Mouse (Mus musculus): ENCODE measurements at regions not wholly inside any gene's neighbourhood (a gene's known extent, or its start where the extent isn't known, plus 50 kb on each side); places are given as distances from the start of the nearest gene placed in this dataset.
"Not testable (repeated sequence)": the region's sequence is repeated elsewhere in the genome, so short reads cannot be mapped to it uniquely, and the experiment has no call there.

DNA sequence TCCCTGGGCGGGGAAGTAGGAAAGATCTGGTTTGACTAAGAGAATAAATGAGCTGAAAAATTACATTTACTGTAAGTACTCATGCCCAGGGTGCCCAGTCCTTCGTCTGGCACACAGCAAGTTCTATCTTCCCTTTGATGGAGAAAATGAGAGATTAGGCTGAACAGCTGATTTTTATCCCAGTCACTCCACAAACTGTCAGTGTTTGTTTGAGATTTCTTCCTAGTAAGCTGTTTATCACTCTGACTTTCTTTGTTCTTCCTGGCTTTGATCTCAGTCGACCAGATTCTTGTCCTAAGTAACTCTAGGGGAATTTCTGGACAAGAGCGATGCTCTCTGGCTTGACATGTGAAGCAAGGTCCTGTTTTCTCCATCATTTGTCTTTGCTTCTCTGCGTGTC, 710.3 kb upstream of the Nr2f1 start:
- no peak for DNase-seq (ENCODE audit: low spot score in 2 of 2)

DNA sequence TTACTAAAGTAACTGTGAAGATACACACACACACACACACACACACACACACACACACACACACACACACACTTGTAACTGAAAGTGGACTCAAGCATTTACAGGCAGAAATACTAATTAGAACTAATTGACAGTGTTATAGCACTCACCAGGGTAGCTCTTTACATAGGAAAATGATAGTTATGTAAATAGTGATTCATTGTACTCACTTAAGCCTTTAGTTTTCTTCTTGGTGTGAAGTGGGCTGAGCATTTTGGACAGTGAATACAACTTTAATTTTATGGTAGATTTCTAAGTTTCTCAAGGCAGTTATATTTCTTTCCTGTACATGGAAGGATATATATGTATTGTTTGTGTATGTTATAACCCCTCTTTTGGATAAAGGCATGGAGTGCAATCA, 704.5 kb upstream of the Nr2f1 start:
- DNase-seq (ENCODE audit: low spot score in 2 of 2), result no peak

DNA sequence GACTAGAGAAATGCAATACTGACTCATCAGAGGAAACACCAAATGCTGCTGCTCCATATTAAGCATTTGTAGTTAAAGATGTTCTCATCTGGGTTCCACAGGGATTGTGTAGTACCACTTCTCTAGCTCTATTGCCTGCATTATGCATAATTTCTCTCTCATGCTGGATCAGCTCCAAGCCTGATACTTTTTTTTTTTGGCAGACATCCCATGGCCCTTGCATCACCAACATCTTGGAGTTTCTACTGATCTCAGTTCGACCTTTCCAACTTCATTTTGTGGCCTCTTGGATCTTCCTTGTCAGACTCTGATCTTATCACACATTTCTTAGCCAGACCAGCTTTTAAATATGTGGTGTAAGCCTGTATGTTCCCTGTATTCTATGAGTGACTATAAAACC, 701.1 kb upstream of the Nr2f1 start:
- DNase-seq (ENCODE audit: low spot score in 2 of 2), result no peak

- DNase-seq (ENCODE audit: low spot score in 2 of 2), result no peak
These were observed 692.7 kb upstream of the Nr2f1 start for GRCm38 (mm10) chr13:78892252-78892651.

DNA sequence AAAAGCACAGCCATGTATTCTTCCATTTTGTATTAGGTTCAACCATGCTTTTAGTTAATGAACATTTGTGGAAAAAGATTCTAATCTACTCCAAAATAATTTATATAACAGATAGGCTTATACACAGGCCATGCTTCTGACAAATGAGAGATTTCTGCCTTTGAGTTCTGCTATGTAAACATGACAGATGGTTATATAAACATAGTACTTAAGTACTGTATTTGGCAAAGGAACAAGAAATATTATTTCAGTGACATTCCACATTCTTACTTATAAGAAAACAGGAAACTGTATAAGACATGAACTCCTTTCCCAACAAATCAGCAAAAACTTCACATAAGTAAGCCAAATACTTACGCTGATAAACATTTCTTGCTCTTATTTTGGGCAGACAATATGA, 683.5 kb upstream of the Nr2f1 start:
- no peak for DNase-seq (ENCODE audit: low spot score in 2 of 2)

DNA sequence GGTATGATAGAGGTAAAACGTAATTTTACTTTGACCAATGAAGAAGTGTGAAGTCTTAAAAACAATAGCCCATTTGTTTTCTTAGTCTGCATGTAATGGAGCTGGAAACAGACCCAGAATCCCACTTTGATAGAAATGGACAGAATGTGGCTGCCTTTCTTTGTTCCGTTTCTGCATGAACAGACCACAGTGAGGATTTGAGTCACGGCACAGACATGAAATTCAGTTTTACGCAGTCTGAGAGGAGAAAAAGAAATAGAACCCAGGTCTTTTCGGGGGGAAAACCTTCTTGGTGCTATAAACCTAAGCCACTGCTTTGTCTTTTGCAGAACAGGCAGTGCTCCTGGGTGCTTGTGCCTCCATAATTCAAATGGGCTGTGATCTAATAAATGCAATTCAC, 673.0 kb upstream of the Nr2f1 start:
- peak in 1 of 2 experiments; percentile 0 for DNase-seq (ENCODE audit: low spot score in 2 of 2)

GRCm38 (mm10) chr13:78871976-78872375, 672.4 kb upstream of the Nr2f1 start:
- no peak for DNase-seq (ENCODE audit: low spot score in 2 of 2)

GRCm38 (mm10) chr13:78871254-78871653, 671.7 kb upstream of the Nr2f1 start:
- no peak for DNase-seq (ENCODE audit: low spot score in 2 of 2)

GRCm38 (mm10) chr13:78824357-78824756, 624.8 kb upstream of the Nr2f1 start:
- DNase-seq (ENCODE audit: low spot score in 2 of 2), result not testable (repeated sequence)

DNA sequence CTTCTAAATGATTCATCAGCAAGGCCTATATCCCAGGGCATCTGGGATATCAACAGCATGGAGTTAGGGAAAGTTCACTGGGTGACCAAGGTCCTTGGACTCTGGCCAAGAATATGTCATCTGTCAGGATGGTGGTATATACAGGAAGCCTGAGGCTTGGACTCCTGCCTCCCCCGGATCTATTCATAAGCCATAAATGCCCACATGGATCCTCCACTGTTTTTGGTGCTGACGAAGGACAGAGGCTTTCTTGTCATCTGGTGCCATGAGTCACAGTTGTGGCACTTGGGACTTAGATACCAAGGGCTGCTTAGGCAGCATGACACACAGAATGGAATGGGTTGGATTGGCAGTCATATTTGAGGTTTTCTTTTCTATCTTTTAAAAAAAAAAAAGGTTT, 610.1 kb upstream of the Nr2f1 start:
- no peak for DNase-seq (ENCODE audit: low spot score in 2 of 2)

DNA sequence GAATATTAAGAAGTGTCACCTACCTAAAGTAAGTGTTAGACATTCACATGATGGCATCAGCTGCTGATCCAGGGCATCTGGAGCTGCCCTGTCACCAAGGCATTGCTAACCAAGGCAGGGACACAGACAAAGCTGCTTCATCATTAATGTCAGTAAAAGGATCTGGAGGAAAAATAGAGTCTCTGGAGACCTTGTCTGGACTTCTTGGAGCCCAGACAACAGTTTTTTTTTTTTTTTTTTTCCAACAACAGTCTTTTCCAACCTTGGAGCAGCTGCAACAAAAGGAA, 603.2 kb upstream of the Nr2f1 start:
- DNase-seq (ENCODE audit: low spot score in 2 of 2), result no peak

DNA sequence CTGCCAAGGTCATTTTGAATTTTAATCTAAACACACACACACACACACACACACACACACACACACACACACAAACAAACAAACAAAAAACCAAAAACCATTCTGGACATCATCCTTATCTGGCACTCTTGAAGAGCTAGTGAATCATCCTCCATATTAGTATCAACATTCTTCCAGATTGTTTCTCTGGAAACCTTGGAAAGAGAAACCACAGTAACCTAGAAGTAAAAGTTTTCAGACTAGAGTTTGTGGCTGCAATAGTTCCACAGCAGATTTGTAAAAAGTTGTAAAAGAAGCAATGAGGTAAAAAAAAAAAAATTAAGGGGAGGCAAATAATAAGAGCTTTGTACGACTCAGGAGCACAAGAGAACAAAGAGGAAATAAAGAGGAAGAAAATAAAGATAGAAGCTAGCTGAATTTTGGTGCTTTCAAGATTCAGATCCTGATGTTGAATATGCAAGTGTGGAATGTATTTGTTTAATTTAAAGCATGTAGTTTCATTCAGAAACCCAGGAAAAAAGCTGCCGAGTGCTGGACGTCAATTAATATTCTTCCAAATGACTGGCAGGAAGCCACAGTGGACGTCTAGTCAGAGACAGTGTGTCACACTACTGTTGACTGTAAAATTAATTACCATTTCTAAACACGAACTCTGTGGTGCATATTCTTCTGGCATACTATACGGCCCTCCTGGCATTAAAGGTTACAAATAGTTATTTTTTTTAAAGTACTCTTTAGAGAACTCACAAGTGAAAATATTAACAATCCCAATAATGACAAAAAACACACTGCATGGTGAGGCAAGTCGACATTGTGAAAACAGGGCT, 602.7 kb upstream of the Nr2f1 start:
- no peak for DNase-seq (ENCODE audit: low spot score in 2 of 2)

- no peak for DNase-seq (ENCODE audit: low spot score in 2 of 2)
These were observed 600.1 kb upstream of the Nr2f1 start for GRCm38 (mm10) chr13:78799641-78800040.

DNA sequence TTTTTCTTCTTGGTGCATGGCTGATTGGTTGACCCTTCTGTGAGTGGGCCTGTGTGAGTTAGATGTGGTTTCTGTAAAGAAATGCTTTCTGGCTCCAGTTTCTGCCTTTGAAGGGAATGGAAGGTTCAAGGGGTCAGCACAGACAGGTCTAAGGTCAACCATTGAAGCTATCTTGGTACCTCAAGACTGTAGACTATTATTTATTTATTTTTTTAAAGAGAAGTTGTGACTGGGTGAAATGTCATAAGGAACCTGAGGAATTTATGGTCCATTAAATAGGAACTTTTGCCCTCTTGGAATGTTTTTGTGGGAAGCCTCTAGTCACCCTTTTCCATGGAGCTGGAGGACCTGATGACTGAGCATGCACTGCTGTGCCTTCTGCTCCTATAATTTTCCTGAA, 595.7 kb upstream of the Nr2f1 start:
- no peak for DNase-seq (ENCODE audit: low spot score in 2 of 2)

DNA sequence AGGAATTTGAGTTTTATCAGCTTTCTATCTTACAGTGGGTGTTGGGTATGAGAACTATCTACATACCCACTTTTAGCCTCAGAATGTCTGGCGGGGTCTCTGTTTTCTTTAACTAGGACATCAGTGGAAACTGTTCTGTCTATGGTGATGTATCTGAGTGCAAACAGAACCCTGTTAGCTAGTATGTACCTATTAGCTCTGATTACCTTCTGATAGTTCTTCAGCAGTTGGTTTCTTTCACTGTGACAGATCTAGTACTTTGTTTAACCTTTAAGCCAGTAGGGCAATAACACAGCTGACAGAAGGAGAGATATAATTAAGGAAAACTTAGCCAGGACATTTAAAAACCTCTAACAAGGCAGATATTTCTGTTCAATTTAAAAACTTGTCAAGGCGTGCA, 584.7 kb upstream of the Nr2f1 start:
- no peak for DNase-seq (ENCODE audit: low spot score in 2 of 2)

GRCm38 (mm10) chr13:78783591-78784240, 584.2 kb upstream of the Nr2f1 start:
- no peak for DNase-seq (ENCODE audit: low spot score in 2 of 2)
